In genomic region chr17:28010925-28011324, GRCm38 (mm10) we compare ENCODE assay signal across 18 mouse cellular contexts.
DNase-seq lines count a peak whose midpoint lies in the region; ATAC-seq and TF ChIP-seq lines count a peak whose summit lies in the region.
"Had no signal": no experiment of that assay in that cellular context is flagged by ENCODE, and none has a peak within 500 bp of the region (broad histone marks: within the 10 kb centered on the region; RNA-seq: fewer than 3 reads in every experiment).

No protein-coding gene starts in this region.

- H3K4me3 ChIP-seq in gastrocnemius, adult 2 months, result peak overlapping the region; percentile 75
- no peak overlapping the region for H3K4me3 ChIP-seq in hindbrain, embryonic 10.5 days
- H3K4me3 ChIP-seq in hindbrain, embryonic 13.5 days, result no peak overlapping the region
- H3K4me3 ChIP-seq in megakaryocyte, embryonic 14.5 days (replicated peaks), result peak overlapping the region; percentile 84
- H3K4me3 ChIP-seq: embryonic facial prominence, embryonic 10.5 days; hindbrain, embryonic 15.5 days; intestine, embryonic 15.5 days; limb, embryonic 12.5 days had no signal

- H3K27me3 ChIP-seq in hindbrain, embryonic 10.5 days (ENCODE audit: insufficient read depth, poor library complexity, severe bottlenecking), result peaks cover 7% of the 10 kb centered on the region; the same call in 1 of the 2 replicates
- 0 out of 2 replicates have a peak, but pooled peaks cover 4% of the 10 kb centered on the region for H3K27me3 ChIP-seq in hindbrain, embryonic 13.5 days
- no peaks in the 10 kb centered on the region for H3K27me3 ChIP-seq in megakaryocyte, embryonic 14.5 days (replicated peaks)
- H3K27me3 ChIP-seq: hindbrain, embryonic 15.5 days; intestine, embryonic 15.5 days; limb, embryonic 12.5 days; Patski had no signal

- ATAC-seq in hindbrain, embryonic 13.5 days (ENCODE audit: low FRiP score), result no peak
- no peak for ATAC-seq in megakaryocyte, adult 5-6 weeks (ENCODE audit: poor library complexity, severe bottlenecking)
- ATAC-seq: CD4-positive, CD25-positive, alpha-beta regulatory T cell, adult 4 months; intestine, embryonic 15.5 days; Patski had no signal

- H3K9ac ChIP-seq in hindbrain, embryonic 13.5 days, result no peak overlapping the region
- H3K9ac ChIP-seq: hindbrain, embryonic 15.5 days; intestine, embryonic 15.5 days; limb, embryonic 12.5 days had no signal

- H3K36me3 ChIP-seq in hindbrain, embryonic 10.5 days, result peaks cover 37% of the 10 kb centered on the region
- H3K36me3 ChIP-seq in hindbrain, embryonic 13.5 days, result peaks cover 12% of the 10 kb centered on the region
- H3K36me3 ChIP-seq in megakaryocyte, embryonic 14.5 days (replicated peaks; ENCODE audit: low read length), result peaks cover 43% of the 10 kb centered on the region
- H3K36me3 ChIP-seq: intestine, embryonic 15.5 days had no signal

- no peaks in the 10 kb centered on the region for H3K9me3 ChIP-seq in hindbrain, embryonic 10.5 days
- no peaks in the 10 kb centered on the region for H3K9me3 ChIP-seq in hindbrain, embryonic 13.5 days
- H3K9me3 ChIP-seq in megakaryocyte, embryonic 14.5 days, result no peaks in the 10 kb centered on the region
- H3K9me3 ChIP-seq: embryonic facial prominence, embryonic 10.5 days; hindbrain, embryonic 15.5 days; intestine, embryonic 15.5 days; limb, embryonic 12.5 days had no signal

- no peak for DNase-seq in gastrocnemius, adult 2 months
- DNase-seq in gastrocnemius, postnatal 36 days, result no peak
- DNase-seq in hindbrain, embryonic 10.5 days (ENCODE audit: low spot score), result no peak
- no peak for DNase-seq in spleen, postnatal 36 days (ENCODE audit: low spot score in 2 of 2)
- DNase-seq in right cerebral cortex, postnatal 10 days (ENCODE audit: low spot score in 2 of 2), result no peak
- DNase-seq: adrenal gland, adult 8-10 months; cerebellum, adult 9-10 months; midbrain, embryonic 14.5 days; right cerebral cortex, postnatal 25 days had no signal

- H3K4me2 ChIP-seq in hindbrain, embryonic 13.5 days, result no peak overlapping the region
- H3K4me2 ChIP-seq: hindbrain, embryonic 15.5 days; intestine, embryonic 15.5 days; limb, embryonic 12.5 days had no signal

- peak overlapping the region; percentile 97 for H3K27ac ChIP-seq in gastrocnemius, adult 2 months
- 0 out of 2 replicates have a peak overlapping the region, but pooled peaks have one; percentile 12 for H3K27ac ChIP-seq in hindbrain, embryonic 10.5 days
- no peak overlapping the region for H3K27ac ChIP-seq in hindbrain, embryonic 13.5 days
- H3K27ac ChIP-seq: hindbrain, embryonic 15.5 days; intestine, embryonic 15.5 days; limb, embryonic 12.5 days had no signal

- 96% methylated on average over 2 of the region's 2 CpGs for WGBS in hindbrain, embryonic 10.5 days
- 98% methylated on average over 2 of the region's 2 CpGs for WGBS in hindbrain, embryonic 13.5 days

- intact Hi-C loops in gastrocnemius, adult 2 months (cut with DNase I), result no loop called here
- intact Hi-C loops in gastrocnemius, postnatal 36 days (cut with DNase I), result no loop called here

- peaks cover 72% of the 10 kb centered on the region for H3K4me1 ChIP-seq in hindbrain, embryonic 10.5 days (replicated peaks)
- H3K4me1 ChIP-seq in hindbrain, embryonic 13.5 days (replicated peaks), result peaks cover 65% of the 10 kb centered on the region
- H3K4me1 ChIP-seq in megakaryocyte, embryonic 14.5 days, result peaks cover 99% of the 10 kb centered on the region

- no peak for TF ChIP-seq CTCF in gastrocnemius, adult 2 months (IDR thresholded peaks at IDR 0.05)

Comparison
In these comparisons a context has a peak if more than half of its experiments do, and no peak if none do; other contexts are left out.
1. H3K4me3 ChIP-seq: peak in gastrocnemius, adult 2 months (single experiment) and megakaryocyte, embryonic 14.5 days (single experiment); none in hindbrain, embryonic 10.5 days (single experiment) and hindbrain, embryonic 13.5 days (single experiment).